Mouse (Mus musculus): Measurements from ENCODE around the gene Sema3f. TPM values are rescaled to one million over a fixed set of nuclear protein-coding genes. Genes with fewer than 3 reads are reported as not detected.

Sema3f gene
- polyA plus RNA-seq, 1 experiment = 1.4 TPM

DNA sequence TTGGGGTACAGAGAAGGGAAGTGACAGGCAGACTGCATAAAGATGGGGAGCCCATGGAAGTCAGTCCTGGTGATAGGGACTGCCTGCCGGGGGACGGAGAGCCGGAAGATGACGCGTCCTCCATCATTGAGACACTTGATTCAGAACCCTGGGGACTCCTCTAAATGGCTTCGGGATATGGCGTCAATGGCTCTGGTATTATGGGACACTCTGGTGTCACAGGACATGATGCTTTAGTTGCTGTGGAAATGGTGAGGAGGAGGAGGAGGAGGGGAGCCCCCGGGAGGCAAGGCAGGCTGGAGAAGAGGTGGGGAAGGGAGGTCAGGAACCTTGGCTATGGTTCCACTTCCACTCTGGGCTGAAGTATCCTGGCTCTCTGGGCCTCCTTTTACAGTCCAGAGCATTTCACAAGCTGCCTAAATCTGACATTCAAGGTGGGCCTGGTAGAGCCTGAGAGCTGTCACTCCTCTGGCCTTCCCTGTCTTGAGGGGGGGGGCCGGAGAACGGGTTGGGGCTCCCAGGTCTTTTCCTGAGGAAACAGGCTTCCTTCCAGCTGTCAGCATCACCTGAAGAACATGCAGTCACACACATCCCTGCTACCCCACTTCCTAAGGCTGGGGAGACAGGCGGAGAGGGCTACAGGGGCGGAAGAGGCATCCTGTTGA is 14.7 kb downstream of the Sema3f start:
- H3K27me3 ChIP-seq (ENCODE audit: control insufficient read depth, insufficient read depth, insufficient read length) = peaks cover 19% of the 10 kb centered on the region
- no peak overlapping the region for H3ac ChIP-seq (ENCODE audit: control insufficient read depth, insufficient read length)
- H3K4me2 ChIP-seq (ENCODE audit: low read depth) = no peak overlapping the region
- H3K36me3 ChIP-seq (ENCODE audit: control insufficient read depth, insufficient read depth) = no peaks in the 10 kb centered on the region
- TF ChIP-seq MYOD1 (IDR thresholded peaks at IDR 0.05; ENCODE audit: control insufficient read depth in 1 of 3, insufficient read length in 2 of 3, low read depth in 2 of 3) (no peak), E2F4 (IDR thresholded peaks at IDR 0.05; ENCODE audit: insufficient read depth) (no peak), TCF3 (IDR thresholded peaks at IDR 0.05; ENCODE audit: insufficient read length, low read depth) (no peak), SRF (IDR thresholded peaks at IDR 0.05; ENCODE audit: control insufficient read depth, insufficient read length, low read depth) (no peak), CEBPB (IDR thresholded peaks at IDR 0.05; ENCODE audit: insufficient read depth, poor library complexity, severe bottlenecking) (no peak), TCF12 (IDR thresholded peaks at IDR 0.05; ENCODE audit: insufficient read depth, poor library complexity, severe bottlenecking) (no peak), REST (IDR thresholded peaks at IDR 0.05; ENCODE audit: insufficient read depth, insufficient read length) (no peak), USF1 (IDR thresholded peaks at IDR 0.05; ENCODE audit: low read depth) (no peak), MYOG (IDR thresholded peaks at IDR 0.05; ENCODE audit: control insufficient read depth in 1 of 3, insufficient read depth in 1 of 3, insufficient read length in 2 of 3, low read depth in 2 of 3) (no peak), POLR2AphosphoS2 (IDR thresholded peaks at IDR 0.05; ENCODE audit: insufficient read length, low read depth) (no peak), MAX (IDR thresholded peaks at IDR 0.05; ENCODE audit: low read depth) (no peak), POLR2A (IDR thresholded peaks at IDR 0.05; ENCODE audit: insufficient read length, low read depth) (no peak)
- no peak overlapping the region for H3K4me3 ChIP-seq
- H3K79me2 ChIP-seq (ENCODE audit: control insufficient read depth, insufficient read depth) = no peaks in the 10 kb centered on the region

DNA sequence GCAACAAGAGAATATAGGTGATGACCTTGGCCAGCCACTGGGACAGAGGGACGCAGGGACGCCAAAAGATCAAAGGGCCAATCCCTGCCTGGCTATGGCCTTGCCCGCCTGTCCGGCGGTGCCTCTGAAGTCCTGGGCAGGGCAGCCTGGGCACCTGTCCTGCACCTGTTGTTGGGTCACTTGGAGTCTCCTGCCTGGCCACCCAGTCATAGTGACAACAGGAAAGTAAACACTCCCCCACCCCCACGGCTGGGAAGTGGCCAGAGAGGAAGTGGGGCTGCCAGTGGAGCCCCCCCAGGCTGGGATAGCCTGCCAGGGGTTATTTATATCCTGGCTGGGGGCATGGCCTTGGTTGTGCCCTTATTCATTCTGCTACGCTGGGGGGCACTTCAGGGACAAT is 15.6 kb downstream of the Sema3f start:
- H3K79me2 ChIP-seq (ENCODE audit: control insufficient read depth, insufficient read depth) = no peaks in the 10 kb centered on the region
- no peaks in the 10 kb centered on the region for H3K36me3 ChIP-seq (ENCODE audit: control insufficient read depth, insufficient read depth)
- no peak overlapping the region for H3K4me2 ChIP-seq (ENCODE audit: low read depth)
- H3K27me3 ChIP-seq (ENCODE audit: control insufficient read depth, insufficient read depth, insufficient read length) = peaks cover 25% of the 10 kb centered on the region
- no peak overlapping the region for H3ac ChIP-seq (ENCODE audit: control insufficient read depth, insufficient read length)
- TF ChIP-seq TCF3 (IDR thresholded peaks at IDR 0.05; ENCODE audit: insufficient read length, low read depth) = peak; percentile 51
- TF ChIP-seq MAX (IDR thresholded peaks at IDR 0.05; ENCODE audit: low read depth) = no peak
- no peak for TF ChIP-seq SRF (IDR thresholded peaks at IDR 0.05; ENCODE audit: control insufficient read depth, insufficient read length, low read depth)
- no peak for TF ChIP-seq POLR2A (IDR thresholded peaks at IDR 0.05; ENCODE audit: insufficient read length, low read depth)
- no peak for TF ChIP-seq REST (IDR thresholded peaks at IDR 0.05; ENCODE audit: insufficient read depth, insufficient read length)
- TF ChIP-seq TCF12 (IDR thresholded peaks at IDR 0.05; ENCODE audit: insufficient read depth, poor library complexity, severe bottlenecking) = peak; percentile 63
- TF ChIP-seq USF1 (IDR thresholded peaks at IDR 0.05; ENCODE audit: low read depth) = no peak
- TF ChIP-seq MYOG (IDR thresholded peaks at IDR 0.05; ENCODE audit: control insufficient read depth in 1 of 3, insufficient read depth in 1 of 3, insufficient read length in 2 of 3, low read depth in 2 of 3) = peak in 2 of 3 experiments; percentile 51 to 82
- peak in 1 of 3 experiments; percentile 93 for TF ChIP-seq MYOD1 (IDR thresholded peaks at IDR 0.05; ENCODE audit: control insufficient read depth in 1 of 3, insufficient read length in 2 of 3, low read depth in 2 of 3)
- H3K4me3 ChIP-seq = no peak overlapping the region

DNA sequence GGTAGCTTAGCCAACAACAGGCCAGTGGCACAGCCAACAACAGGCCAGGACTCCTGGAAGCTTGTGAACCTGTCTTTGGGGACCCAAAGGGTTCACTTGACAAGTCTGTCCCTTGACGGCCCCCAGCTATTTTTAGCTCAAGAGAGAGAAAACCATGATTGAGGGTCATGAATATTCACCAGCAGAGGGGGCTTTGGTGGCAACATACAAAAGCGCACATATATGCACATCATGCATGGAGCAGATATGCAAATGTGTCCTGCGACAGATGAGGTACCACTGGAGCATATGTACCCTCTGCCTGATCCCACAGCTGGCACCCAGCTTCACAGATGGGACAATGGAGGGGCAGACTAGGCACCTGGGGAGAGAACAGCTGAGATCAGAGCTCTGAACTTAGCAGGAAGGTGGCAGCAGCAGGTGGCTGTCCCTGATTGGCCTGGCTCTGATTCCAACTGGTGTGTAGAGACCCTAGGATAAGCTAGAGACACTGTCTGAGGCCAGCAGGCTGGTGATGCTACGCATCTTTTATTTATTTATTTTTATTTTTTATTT is 16.8 kb downstream of the Sema3f start:
- no peak overlapping the region for H3K4me2 ChIP-seq (ENCODE audit: low read depth)
- H3K79me2 ChIP-seq (ENCODE audit: control insufficient read depth, insufficient read depth) = no peaks in the 10 kb centered on the region
- TF ChIP-seq MYOD1 (IDR thresholded peaks at IDR 0.05; ENCODE audit: control insufficient read depth in 1 of 3, insufficient read length in 2 of 3, low read depth in 2 of 3) (peak in 2 of 3 experiments; percentile 57 to 77), POLR2A (IDR thresholded peaks at IDR 0.05; ENCODE audit: insufficient read length, low read depth) (no peak), TCF12 (IDR thresholded peaks at IDR 0.05; ENCODE audit: insufficient read depth, poor library complexity, severe bottlenecking) (peak; percentile 21), TCF3 (IDR thresholded peaks at IDR 0.05; ENCODE audit: insufficient read length, low read depth) (peak; percentile 56), SRF (IDR thresholded peaks at IDR 0.05; ENCODE audit: control insufficient read depth, insufficient read length, low read depth) (no peak), MYOG (IDR thresholded peaks at IDR 0.05; ENCODE audit: control insufficient read depth in 1 of 3, insufficient read depth in 1 of 3, insufficient read length in 2 of 3, low read depth in 2 of 3) (peak in 2 of 3 experiments; percentile 42 to 50), E2F4 (IDR thresholded peaks at IDR 0.05; ENCODE audit: insufficient read depth) (no peak), REST (IDR thresholded peaks at IDR 0.05; ENCODE audit: insufficient read depth, insufficient read length) (no peak), USF1 (IDR thresholded peaks at IDR 0.05; ENCODE audit: low read depth) (no peak), MAX (IDR thresholded peaks at IDR 0.05; ENCODE audit: low read depth) (no peak), POLR2AphosphoS2 (IDR thresholded peaks at IDR 0.05; ENCODE audit: insufficient read length, low read depth) (no peak), CEBPB (IDR thresholded peaks at IDR 0.05; ENCODE audit: insufficient read depth, poor library complexity, severe bottlenecking) (no peak)
- H3K4me3 ChIP-seq = no peak overlapping the region
- H3ac ChIP-seq (ENCODE audit: control insufficient read depth, insufficient read length) = no peak overlapping the region
- H3K36me3 ChIP-seq (ENCODE audit: control insufficient read depth, insufficient read depth) = no peaks in the 10 kb centered on the region
- H3K27me3 ChIP-seq (ENCODE audit: control insufficient read depth, insufficient read depth, insufficient read length) = peaks cover 32% of the 10 kb centered on the region

DNA sequence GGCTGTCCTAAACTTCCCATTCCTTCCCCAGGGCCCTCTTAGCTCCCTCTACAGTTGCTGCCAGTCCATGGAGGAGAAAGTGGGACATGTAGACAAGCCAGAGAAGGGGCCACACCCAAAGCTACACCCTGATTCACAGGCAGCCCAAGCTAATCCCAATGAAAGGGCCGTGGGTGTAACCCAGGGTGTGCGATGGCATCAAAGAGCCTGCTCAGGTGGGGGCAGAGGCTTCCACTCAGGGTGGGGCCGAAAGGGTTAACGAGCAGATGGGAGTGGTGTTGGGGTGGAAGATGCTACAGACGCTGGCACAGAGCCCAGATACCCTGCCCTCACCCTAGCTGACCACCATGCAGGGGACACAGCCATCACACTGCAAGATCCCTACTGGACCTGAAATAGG is 17.5 kb downstream of the Sema3f start:
- no peak overlapping the region for H3K4me3 ChIP-seq
- no peak overlapping the region for H3K4me2 ChIP-seq (ENCODE audit: low read depth)
- no peak for TF ChIP-seq MAX (IDR thresholded peaks at IDR 0.05; ENCODE audit: low read depth)
- TF ChIP-seq TCF3 (IDR thresholded peaks at IDR 0.05; ENCODE audit: insufficient read length, low read depth) = no peak
- TF ChIP-seq POLR2AphosphoS2 (IDR thresholded peaks at IDR 0.05; ENCODE audit: insufficient read length, low read depth) = no peak
- TF ChIP-seq TCF12 (IDR thresholded peaks at IDR 0.05; ENCODE audit: insufficient read depth, poor library complexity, severe bottlenecking) = no peak
- TF ChIP-seq CEBPB (IDR thresholded peaks at IDR 0.05; ENCODE audit: insufficient read depth, poor library complexity, severe bottlenecking) = no peak
- no peak for TF ChIP-seq SRF (IDR thresholded peaks at IDR 0.05; ENCODE audit: control insufficient read depth, insufficient read length, low read depth)
- TF ChIP-seq E2F4 (IDR thresholded peaks at IDR 0.05; ENCODE audit: insufficient read depth) = no peak
- TF ChIP-seq REST (IDR thresholded peaks at IDR 0.05; ENCODE audit: insufficient read depth, insufficient read length) = no peak
- TF ChIP-seq USF1 (IDR thresholded peaks at IDR 0.05; ENCODE audit: low read depth) = no peak
- TF ChIP-seq MYOD1 (IDR thresholded peaks at IDR 0.05; ENCODE audit: control insufficient read depth in 1 of 3, insufficient read length in 2 of 3, low read depth in 2 of 3) = no peak
- H3K27me3 ChIP-seq (ENCODE audit: control insufficient read depth, insufficient read depth, insufficient read length) = peaks cover 32% of the 10 kb centered on the region
- no peaks in the 10 kb centered on the region for H3K79me2 ChIP-seq (ENCODE audit: control insufficient read depth, insufficient read depth)
- H3ac ChIP-seq (ENCODE audit: control insufficient read depth, insufficient read length) = no peak overlapping the region
- no peaks in the 10 kb centered on the region for H3K36me3 ChIP-seq (ENCODE audit: control insufficient read depth, insufficient read depth)

All from myocyte (in vitro differentiated cells).